Mouse (Mus musculus) heart, embryonic 12.5 days (tissue): ENCODE data around the gene Trpt1. TPM values are rescaled to one million over a fixed set of nuclear protein-coding genes. Genes with fewer than 3 reads are reported as not detected.

Source experiments
- ATAC-seq: fragments of 200-750 bp; cut with Nextera tagmentation; 2 replicates; pipeline ENCODE4 v1.8.0; 2017; ENCODE audit warnings: moderate TSS enrichment, moderate library complexity; ENCODE audit not compliant: insufficient number of reproducible peaks, low FRiP score
- H3K27ac ChIP-seq: fragments of 300-500 bp; sonication (generic); 2 replicates; pipeline ENCODE4 v1.5.1; 2016; ENCODE audit warnings: mild to moderate bottlenecking, moderate library complexity; ENCODE audit not compliant: poor library complexity, severe bottlenecking
- H3K27me3 ChIP-seq: fragments of 300-500 bp; sonication (generic); replicated peaks from 2 replicates; pipeline ENCODE4 v1.6.1; 2016; ENCODE audit warnings: mild to moderate bottlenecking, moderate library complexity
- H3K36me3 ChIP-seq: fragments of 300-500 bp; sonication (generic); 2 replicates; pipeline ENCODE4 v1.6.1; 2016; ENCODE audit warnings: mild to moderate bottlenecking, moderate library complexity
- H3K4me1 ChIP-seq: fragments of 300-500 bp; sonication (generic); replicated peaks from 2 replicates; pipeline ENCODE4 v1.6.1; 2016; ENCODE audit warnings: mild to moderate bottlenecking
- H3K4me2 ChIP-seq: fragments of 300-500 bp; sonication (generic); 2 replicates; pipeline ENCODE4 v1.6.1; 2016; ENCODE audit warnings: mild to moderate bottlenecking, moderate library complexity
- H3K4me3 ChIP-seq: fragments of 300-500 bp; sonication (generic); 2 replicates; pipeline ENCODE4 v1.5.1; 2016; ENCODE audit warnings: mild to moderate bottlenecking
- H3K9ac ChIP-seq: fragments of 300-500 bp; sonication (generic); 2 replicates; pipeline ENCODE4 v1.6.1; 2016; ENCODE audit warnings: mild to moderate bottlenecking, moderate library complexity
- H3K9me3 ChIP-seq: fragments of 300-500 bp; sonication (generic); replicated peaks from 2 replicates; pipeline ENCODE4 v1.6.1; 2016; ENCODE audit warnings: mild to moderate bottlenecking, moderate library complexity
- whole genome bisulfite sequencing: fragments of 180-500 bp; shearing (Covaris S2); methylation state at CpG from one replicate; pipeline ENCODE4 v1.1.7; 2016; 5-methylcytosine and 5-hydroxymethylcytosine counted together
- polyA plus RNA-seq: library from polyadenylated mRNA; unstranded; fragments of >200 nt; fragmentation: Nextera tagmentation; extraction: Ambion mirVana; gene quantifications from 2 replicates; pipeline ENCODE4 v1.2.1, GENCODE M21; 2016

Trpt1 gene
- 13.3 and 14.3 TPM in 2 replicates for polyA plus RNA-seq

GRCm38 (mm10) chr19:6996006-6996405, at the start of gene Trpt1, which contains the start of gene Nudt22:
Gene Trpt1 (plus strand): TSS chr19:6996131.
Gene Nudt22 (minus strand): TSS chr19:6996117.
- Histone ChIP-seq H3K27me3 (no peaks in the 10 kb centered on the region), H3K27ac (peak within 1 kb of the TSS; percentile 67), H3K36me3 (peaks cover 26% of the 10 kb centered on the region), H3K9ac (peak within 1 kb of the TSS; percentile 81), H3K9me3 (0 out of 2 replicates have a peak, but pooled peaks cover 15% of the 10 kb centered on the region), H3K4me1 (peaks cover 41% of the 10 kb centered on the region), H3K4me3 (peak within 1 kb of the TSS; percentile 61), H3K4me2 (peak within 1 kb of the TSS; percentile 82)
- under 1% methylated on average over 24 of the region's 24 CpGs for WGBS
- peak; percentile 73 for ATAC-seq

GRCm38 (mm10) chr19:6947742-6948141, 48.2 kb upstream of the Trpt1 start:
- no peak for ATAC-seq
- H3K4me2 ChIP-seq: no peak overlapping the region
- H3K27me3 ChIP-seq: no peaks in the 10 kb centered on the region
- H3K4me1 ChIP-seq: peaks cover 19% of the 10 kb centered on the region
- H3K27ac ChIP-seq: no peak overlapping the region
- no peak overlapping the region for H3K4me3 ChIP-seq
- WGBS: 52% methylated on average over 4 of the region's 4 CpGs
- no peaks in the 10 kb centered on the region for H3K9me3 ChIP-seq
- H3K9ac ChIP-seq: no peak overlapping the region
- peaks cover 13% of the 10 kb centered on the region for H3K36me3 ChIP-seq

- Histone ChIP-seq H3K36me3 (peaks cover 13% of the 10 kb centered on the region), H3K4me2 (no peak overlapping the region), H3K27me3 (no peaks in the 10 kb centered on the region), H3K27ac (no peak overlapping the region), H3K9me3 (no peaks in the 10 kb centered on the region), H3K4me1 (peaks cover 19% of the 10 kb centered on the region), H3K4me3 (no peak overlapping the region), H3K9ac (no peak overlapping the region)
- ATAC-seq: no peak
- 79% methylated on average over 4 of the region's 4 CpGs for WGBS
These were observed 47.7 kb upstream of the Trpt1 start for GRCm38 (mm10) chr19:6948186-6948585.

DNA sequence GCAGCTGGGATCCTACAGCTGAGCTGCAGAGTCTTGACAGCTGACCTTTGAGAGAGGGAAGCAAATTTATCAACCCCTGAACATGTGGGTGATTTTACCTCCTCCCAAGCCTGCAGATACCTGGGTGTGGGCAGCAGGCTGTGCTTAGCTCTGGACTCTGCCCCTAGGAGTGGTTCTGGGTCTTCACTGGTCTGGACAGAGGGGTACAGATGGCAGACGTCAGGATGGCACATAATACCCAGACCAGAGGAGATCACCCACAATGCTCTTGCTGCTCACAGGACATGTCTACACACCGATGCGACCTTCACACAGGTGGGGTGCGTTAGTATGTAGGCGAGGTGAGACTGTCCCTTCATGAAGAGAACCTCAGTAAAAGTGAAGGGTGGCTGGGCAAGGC, 46.4 kb upstream of the Trpt1 start:
- H3K4me2 ChIP-seq: 0 out of 2 replicates have a peak overlapping the region, but pooled peaks have one; percentile 78
- H3K4me3 ChIP-seq: no peak overlapping the region

GRCm38 (mm10) chr19:6949951-6950350, 46.0 kb upstream of the Trpt1 start:
- Histone ChIP-seq H3K27ac (peak overlapping the region; percentile 98), H3K9me3 (no peaks in the 10 kb centered on the region), H3K4me1 (peaks cover 32% of the 10 kb centered on the region), H3K4me3 (peak overlapping the region; percentile 63), H3K27me3 (no peaks in the 10 kb centered on the region), H3K4me2 (peak overlapping the region; percentile 78), H3K9ac (0 out of 2 replicates have a peak overlapping the region, but pooled peaks have one; percentile 80), H3K36me3 (peaks cover 21% of the 10 kb centered on the region)
- 60% methylated on average over 5 of the region's 5 CpGs for WGBS
- ATAC-seq: no peak

More for the DNA sequence above, 46.4 kb upstream of the Trpt1 start:
- H3K27me3 ChIP-seq: no peaks in the 10 kb centered on the region
- WGBS: 92% methylated on average over 5 of the region's 5 CpGs
- peaks cover 19% of the 10 kb centered on the region for H3K36me3 ChIP-seq
- ATAC-seq: no peak
- peaks cover 28% of the 10 kb centered on the region for H3K4me1 ChIP-seq
- H3K27ac ChIP-seq: no peak overlapping the region
- no peaks in the 10 kb centered on the region for H3K9me3 ChIP-seq
- no peak overlapping the region for H3K9ac ChIP-seq

DNA sequence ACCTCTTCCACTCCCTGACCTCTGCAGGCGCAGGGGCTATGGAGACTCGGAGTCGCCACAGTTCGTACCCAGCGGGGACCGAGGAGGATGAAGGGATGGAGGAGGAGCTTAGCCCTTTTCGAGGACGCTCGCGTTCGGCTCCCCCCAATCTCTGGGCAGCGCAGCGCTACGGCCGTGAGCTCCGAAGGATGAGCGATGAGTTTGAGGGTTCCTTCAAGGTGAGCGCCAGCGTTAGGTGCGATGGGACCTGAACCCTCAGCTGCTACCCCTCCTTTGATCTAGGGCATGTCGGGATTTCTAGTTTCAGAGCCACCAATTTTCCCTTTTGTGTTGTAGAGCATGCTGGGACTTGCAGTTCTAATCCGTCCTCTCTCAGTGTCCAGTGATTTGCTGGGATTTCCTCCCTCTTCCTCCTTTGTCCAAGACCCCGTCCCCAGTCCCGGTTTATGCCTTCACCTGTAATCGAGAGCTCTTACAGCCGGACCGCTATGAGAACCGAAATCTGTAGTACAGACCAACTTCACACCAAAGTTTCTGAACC, 45.2 kb upstream of the Trpt1 start:
- 0% methylated on average over 28 of the region's 28 CpGs for WGBS
- no peaks in the 10 kb centered on the region for H3K27me3 ChIP-seq
- peak; percentile 15 for ATAC-seq
- H3K9me3 ChIP-seq: no peaks in the 10 kb centered on the region
- H3K4me3 ChIP-seq: peak overlapping the region; percentile 63
- peak overlapping the region; percentile 98 for H3K27ac ChIP-seq
- H3K4me1 ChIP-seq: peaks cover 40% of the 10 kb centered on the region
- H3K9ac ChIP-seq: peak overlapping the region; percentile 80
- peak overlapping the region; percentile 78 for H3K4me2 ChIP-seq
- peaks cover 22% of the 10 kb centered on the region for H3K36me3 ChIP-seq

GRCm38 (mm10) chr19:6951381-6951968, 44.5 kb upstream of the Trpt1 start:
- H3K4me3 ChIP-seq: peak overlapping the region; percentile 63
- H3K27ac ChIP-seq: peak overlapping the region; percentile 98
- peaks cover 44% of the 10 kb centered on the region for H3K4me1 ChIP-seq
- no peaks in the 10 kb centered on the region for H3K9me3 ChIP-seq
- H3K27me3 ChIP-seq: no peaks in the 10 kb centered on the region
- peak overlapping the region; percentile 78 for H3K4me2 ChIP-seq
- ATAC-seq: peak; percentile 78
- under 1% methylated on average over 35 of the region's 35 CpGs for WGBS
- H3K9ac ChIP-seq: peak overlapping the region; percentile 80
- peaks cover 22% of the 10 kb centered on the region for H3K36me3 ChIP-seq

DNA sequence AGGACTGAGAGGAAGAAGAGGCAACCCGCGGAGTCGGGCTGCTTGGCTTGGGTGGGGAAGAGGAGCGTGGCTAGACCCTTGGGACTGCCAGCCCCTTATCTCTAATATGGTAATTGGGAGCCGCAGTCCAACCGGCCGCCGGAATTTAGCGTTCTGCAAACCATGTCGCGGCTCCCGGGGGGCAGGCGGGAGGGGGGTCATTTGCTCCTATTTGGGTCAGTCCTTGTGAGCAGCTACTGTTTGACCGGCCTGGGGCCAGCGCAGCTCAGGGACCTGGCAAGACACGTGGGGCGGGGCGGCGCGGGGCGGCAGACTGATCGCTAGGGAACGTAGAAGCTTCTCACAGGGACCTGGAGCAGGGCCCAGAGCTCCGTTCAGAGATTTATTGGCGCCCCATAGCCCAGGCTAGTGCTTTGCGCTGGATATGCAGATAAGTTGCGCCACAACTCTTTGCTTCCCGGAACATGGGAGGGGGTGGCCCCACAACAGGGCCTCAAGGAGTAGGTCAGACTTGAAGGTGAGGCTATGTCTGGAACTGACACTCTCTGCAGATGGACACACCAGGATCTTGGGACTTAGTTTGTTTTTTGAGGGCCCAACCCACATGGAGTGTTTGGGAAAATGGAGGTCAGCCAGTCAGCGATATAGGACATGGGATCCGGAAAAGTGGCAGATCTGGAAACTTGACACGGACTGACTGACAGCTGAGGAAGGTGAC, 43.8 kb upstream of the Trpt1 start:
- peak overlapping the region; percentile 98 for H3K27ac ChIP-seq
- no peaks in the 10 kb centered on the region for H3K27me3 ChIP-seq
- peaks cover 28% of the 10 kb centered on the region for H3K36me3 ChIP-seq
- H3K9ac ChIP-seq: peak overlapping the region; percentile 80
- no peaks in the 10 kb centered on the region for H3K9me3 ChIP-seq
- peak; percentile 43 for ATAC-seq
- peaks cover 44% of the 10 kb centered on the region for H3K4me1 ChIP-seq
- WGBS: 1% methylated on average over 31 of the region's 31 CpGs
- peak overlapping the region; percentile 63 for H3K4me3 ChIP-seq
- H3K4me2 ChIP-seq: peak overlapping the region; percentile 78

DNA sequence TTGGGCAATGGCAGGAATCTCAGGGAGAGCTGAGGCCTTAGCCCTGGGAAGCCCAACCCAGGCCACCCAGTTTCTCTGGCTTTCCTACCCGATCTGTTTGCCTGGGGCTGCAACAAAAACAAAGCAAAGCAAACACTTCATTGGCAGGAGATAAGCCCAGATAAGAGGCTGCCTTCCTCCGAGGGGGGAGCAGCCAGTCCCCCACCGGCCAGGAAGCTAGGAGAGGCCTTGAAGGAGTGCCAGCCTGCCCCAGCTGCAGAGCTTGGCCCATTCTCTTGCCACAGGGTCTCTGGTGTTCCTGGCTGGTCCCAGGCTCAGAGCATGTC, 43.3 kb upstream of the Trpt1 start:
- H3K9me3 ChIP-seq: no peaks in the 10 kb centered on the region
- H3K4me2 ChIP-seq: peak overlapping the region; percentile 78
- peak overlapping the region; percentile 80 for H3K9ac ChIP-seq
- peak overlapping the region; percentile 98 for H3K27ac ChIP-seq
- peaks cover 33% of the 10 kb centered on the region for H3K36me3 ChIP-seq
- H3K4me3 ChIP-seq: peak overlapping the region; percentile 63
- 1% methylated on average over 3 of the region's 3 CpGs for WGBS
- peaks cover 44% of the 10 kb centered on the region for H3K4me1 ChIP-seq
- ATAC-seq: no peak; the same call in 1 of the 2 replicates
- no peaks in the 10 kb centered on the region for H3K27me3 ChIP-seq

DNA sequence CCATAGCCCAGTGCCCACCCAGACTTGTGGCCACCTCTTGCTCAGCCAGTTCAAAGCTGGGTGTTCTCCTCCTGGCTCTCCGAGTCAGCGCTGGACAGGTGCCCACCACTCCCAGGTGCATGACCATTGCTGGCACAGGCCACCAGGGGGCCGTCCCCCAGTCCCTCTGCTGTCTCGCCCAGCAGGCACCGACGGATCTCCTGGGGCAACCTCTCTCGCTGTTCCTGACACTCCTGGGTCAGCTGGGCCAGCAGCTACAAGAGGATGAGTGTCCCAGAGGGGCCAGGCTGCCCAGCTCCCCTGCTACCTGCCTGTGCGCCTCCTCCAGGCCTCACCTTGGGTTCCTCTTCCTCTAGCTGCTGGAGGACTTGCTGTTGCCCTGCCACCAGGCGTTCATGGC, 41.9 kb upstream of the Trpt1 start:
- ATAC-seq: no peak
- no peak overlapping the region for H3K4me2 ChIP-seq
- no peak overlapping the region for H3K9ac ChIP-seq
- H3K27me3 ChIP-seq: no peaks in the 10 kb centered on the region
- no peak overlapping the region for H3K4me3 ChIP-seq
- peaks cover 47% of the 10 kb centered on the region for H3K36me3 ChIP-seq
- H3K27ac ChIP-seq: no peak overlapping the region
- no peaks in the 10 kb centered on the region for H3K9me3 ChIP-seq
- H3K4me1 ChIP-seq: peaks cover 44% of the 10 kb centered on the region
- WGBS: 63% methylated on average over 9 of the region's 9 CpGs

- H3K9ac ChIP-seq: no peak overlapping the region
- H3K4me2 ChIP-seq: no peak overlapping the region
- peaks cover 35% of the 10 kb centered on the region for H3K4me1 ChIP-seq
- H3K27me3 ChIP-seq: no peaks in the 10 kb centered on the region
- 61% methylated on average over 7 of the region's 7 CpGs for WGBS
- no peak overlapping the region for H3K27ac ChIP-seq
- H3K9me3 ChIP-seq: no peaks in the 10 kb centered on the region
- H3K4me3 ChIP-seq: no peak overlapping the region
- peaks cover 61% of the 10 kb centered on the region for H3K36me3 ChIP-seq
- no peak for ATAC-seq
These were observed 40.5 kb upstream of the Trpt1 start for GRCm38 (mm10) chr19:6955424-6955823.
